Mouse (Mus musculus) macrophage (primary cell): ENCODE measurements around the gene Gm42906. TPM values are rescaled to one million over a fixed set of nuclear protein-coding genes. Genes with fewer than 3 reads are reported as not detected.

ENCODE experiments used
- H3K27ac ChIP-seq: fragments of 350-480 bp; formaldehyde crosslinking; 2 replicates; pipeline ENCODE4 v1.9.0; 2021
- H3K36me3 ChIP-seq: fragments of 350-480 bp; formaldehyde crosslinking; 2 replicates; pipeline ENCODE4 v1.9.0; 2021; ENCODE audit errors: inconsistent target
- H3K4me3 ChIP-seq: fragments of 350-480 bp; formaldehyde crosslinking; 2 replicates; pipeline ENCODE4 v1.9.0; 2021; ENCODE audit errors: inconsistent target
- H3K79me2 ChIP-seq: fragments of 350-480 bp; formaldehyde crosslinking; 2 replicates; pipeline ENCODE4 v1.9.0; 2021; ENCODE audit errors: inconsistent target
- WGBS: methylation state at CpG from one replicate; pipeline ENCODE4 v1.1.7; 2026; ENCODE audit warnings: inconsistent platforms; ENCODE audit not compliant: missing documents; 5-methylcytosine and 5-hydroxymethylcytosine counted together
- polyA plus RNA-seq: library from polyadenylated mRNA; stranded (reverse); fragments of 250-400 nt; gene quantifications from 3 replicates; pipeline ENCODE4 v1.2.4, GENCODE M21; 2018; ENCODE audit warnings: inconsistent platforms

Gene Gm42906
- polyA plus RNA-seq, 1 experiment from 2014 or later = not detected

DNA sequence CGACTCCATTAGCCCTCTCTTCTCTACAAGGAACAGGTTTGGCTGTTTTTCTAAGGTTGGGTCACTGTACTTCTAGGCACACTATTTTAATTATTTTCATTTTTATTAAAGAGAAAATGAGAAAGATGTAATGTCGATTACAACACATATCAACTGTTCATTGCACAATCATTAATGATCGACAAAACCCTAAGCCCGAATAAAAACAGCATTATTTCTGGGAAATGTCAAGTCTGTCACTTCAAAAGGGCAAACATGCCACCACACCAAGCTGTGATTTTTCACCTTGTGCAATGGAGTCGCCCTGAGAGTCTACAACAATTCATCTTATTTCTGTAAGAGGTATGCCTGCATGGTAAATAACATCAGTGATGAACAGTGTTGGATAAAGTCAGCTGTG, 21.7 kb downstream of the Gm42906 start:
- no peaks in the 10 kb centered on the region for H3K36me3 ChIP-seq
- WGBS = 84% methylated on average over 5 of the region's 5 CpGs

GRCm38 (mm10) chr5:151405314-151405903, 22.6 kb downstream of the Gm42906 start:
- H3K4me3 ChIP-seq = no peak overlapping the region
- no peak overlapping the region for H3K27ac ChIP-seq
- no peaks in the 10 kb centered on the region for H3K36me3 ChIP-seq
- 93% methylated on average over 8 of the region's 8 CpGs for WGBS
- no peaks in the 10 kb centered on the region for H3K79me2 ChIP-seq

More for the DNA sequence above, 21.7 kb downstream of the Gm42906 start:
- Histone ChIP-seq H3K79me2 (no peaks in the 10 kb centered on the region), H3K27ac (no peak overlapping the region), H3K4me3 (no peak overlapping the region)

DNA sequence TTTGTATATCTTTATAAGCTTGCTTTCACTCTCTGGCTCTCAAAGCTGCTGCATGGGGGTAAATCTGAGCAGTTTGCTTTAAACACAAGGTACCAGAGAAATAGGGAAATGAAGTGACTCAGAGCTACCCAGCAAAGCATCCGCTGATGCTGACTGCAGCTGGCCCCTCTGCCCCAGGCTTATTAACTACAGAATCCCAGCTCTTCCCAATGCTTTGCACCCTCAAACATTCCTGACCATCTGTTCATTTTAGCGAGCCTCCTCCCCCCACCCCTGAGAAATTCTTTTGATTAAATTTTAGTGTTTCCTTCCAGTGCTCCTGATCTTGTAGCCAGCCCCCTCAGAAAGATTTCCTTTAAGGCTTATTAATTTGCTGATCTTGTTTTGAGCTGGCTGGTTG, 24.4 kb downstream of the Gm42906 start:
- 69% methylated on average over 2 of the region's 2 CpGs for WGBS
- Histone ChIP-seq H3K4me3 (no peak overlapping the region), H3K79me2 (no peaks in the 10 kb centered on the region), H3K27ac (no peak overlapping the region), H3K36me3 (no peaks in the 10 kb centered on the region)

- whole genome bisulfite sequencing = 61% methylated on average over 2 of the region's 2 CpGs
- no peaks in the 10 kb centered on the region for H3K36me3 ChIP-seq
- no peak overlapping the region for H3K4me3 ChIP-seq
Observed at GRCm38 (mm10) chr5:151400557-151400944, 27.4 kb downstream of the Gm42906 start.

GRCm38 (mm10) chr5:151399918-151400556, 27.9 kb downstream of the Gm42906 start:
- no peak overlapping the region for H3K4me3 ChIP-seq
- WGBS = 69% methylated on average over 7 of the region's 7 CpGs
- no peaks in the 10 kb centered on the region for H3K36me3 ChIP-seq
- no peak overlapping the region for H3K27ac ChIP-seq
- no peaks in the 10 kb centered on the region for H3K79me2 ChIP-seq

More at GRCm38 (mm10) chr5:151400557-151400944, 27.4 kb downstream of the Gm42906 start:
- Histone ChIP-seq H3K79me2 (no peaks in the 10 kb centered on the region), H3K27ac (no peak overlapping the region)

GRCm38 (mm10) chr5:151396119-151396518, 31.8 kb downstream of the Gm42906 start:
- Histone ChIP-seq H3K27ac (no peak overlapping the region), H3K79me2 (no peaks in the 10 kb centered on the region), H3K4me3 (no peak overlapping the region), H3K36me3 (no peaks in the 10 kb centered on the region)
- 95% methylated on average over 4 of the region's 4 CpGs for WGBS

DNA sequence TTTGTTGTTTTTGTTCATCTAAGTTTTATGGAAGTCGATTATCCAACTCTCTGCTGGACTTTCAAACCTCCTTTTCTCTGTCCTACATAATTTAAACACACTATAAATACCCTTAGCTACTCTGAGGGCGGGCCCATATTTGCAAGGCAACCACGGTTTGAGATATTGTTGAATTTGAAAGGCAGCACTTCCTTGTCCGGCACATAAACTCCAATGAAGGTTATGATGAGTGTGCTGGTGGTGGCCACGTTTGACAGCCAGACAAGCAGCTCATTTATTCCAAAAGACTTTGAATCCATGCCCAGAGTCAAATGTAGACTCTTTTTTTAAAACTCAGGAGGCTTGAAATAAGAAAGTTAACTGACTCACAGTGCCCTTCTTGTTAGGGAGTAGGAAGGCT, 33.3 kb downstream of the Gm42906 start:
- 75% methylated on average over 5 of the region's 5 CpGs for WGBS
- Histone ChIP-seq H3K36me3 (no peaks in the 10 kb centered on the region), H3K4me3 (no peak overlapping the region), H3K27ac (no peak overlapping the region), H3K79me2 (no peaks in the 10 kb centered on the region)

GRCm38 (mm10) chr5:151393821-151394662, 33.9 kb downstream of the Gm42906 start:
- no peak overlapping the region for H3K27ac ChIP-seq
- no peak overlapping the region for H3K4me3 ChIP-seq
- no peaks in the 10 kb centered on the region for H3K36me3 ChIP-seq
- 61% methylated on average over 7 of the region's 7 CpGs for WGBS
- H3K79me2 ChIP-seq = no peaks in the 10 kb centered on the region

- 100% methylated on average over 1 of the region's 1 CpGs for WGBS
- H3K79me2 ChIP-seq = no peaks in the 10 kb centered on the region
- no peaks in the 10 kb centered on the region for H3K36me3 ChIP-seq
- H3K4me3 ChIP-seq = no peak overlapping the region
- H3K27ac ChIP-seq = no peak overlapping the region
Observed at GRCm38 (mm10) chr5:151389827-151390226, 38.1 kb downstream of the Gm42906 start.

GRCm38 (mm10) chr5:151379896-151380295, 48.1 kb downstream of the Gm42906 start:
- WGBS = 72% methylated on average over 2 of the region's 2 CpGs
- Histone ChIP-seq H3K4me3 (no peak overlapping the region), H3K27ac (no peak overlapping the region), H3K79me2 (no peaks in the 10 kb centered on the region), H3K36me3 (no peaks in the 10 kb centered on the region)

- no peaks in the 10 kb centered on the region for H3K79me2 ChIP-seq
Observed at GRCm38 (mm10) chr5:151379210-151379609, 48.8 kb downstream of the Gm42906 start.

DNA sequence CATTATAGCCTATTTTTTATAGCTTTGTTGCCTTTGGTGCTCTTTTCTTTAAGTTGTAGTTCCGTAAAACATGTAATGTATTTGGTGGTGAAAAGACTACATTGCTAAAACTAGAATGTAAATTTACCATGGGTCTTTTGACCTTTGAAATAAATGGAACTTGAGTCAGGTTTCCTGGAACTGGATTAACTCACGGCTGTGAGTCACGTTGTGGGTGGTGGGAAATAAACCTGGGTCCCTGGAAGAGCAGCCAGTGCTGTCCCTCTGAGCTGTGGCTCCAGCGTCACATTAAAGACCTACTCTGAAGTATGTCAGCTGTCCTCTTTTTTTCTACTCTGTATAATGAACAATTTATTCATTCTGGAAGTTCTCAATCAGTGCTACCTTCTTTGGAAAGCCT, 51.0 kb downstream of the Gm42906 start:
- Histone ChIP-seq H3K27ac (no peak overlapping the region), H3K36me3 (no peaks in the 10 kb centered on the region), H3K79me2 (no peaks in the 10 kb centered on the region), H3K4me3 (no peak overlapping the region)
- 93% methylated on average over 4 of the region's 4 CpGs for WGBS

More at GRCm38 (mm10) chr5:151379210-151379609, 48.8 kb downstream of the Gm42906 start:
- Histone ChIP-seq H3K27ac (no peak overlapping the region), H3K4me3 (no peak overlapping the region), H3K36me3 (no peaks in the 10 kb centered on the region)
- WGBS = 83% methylated on average over 2 of the region's 2 CpGs

DNA sequence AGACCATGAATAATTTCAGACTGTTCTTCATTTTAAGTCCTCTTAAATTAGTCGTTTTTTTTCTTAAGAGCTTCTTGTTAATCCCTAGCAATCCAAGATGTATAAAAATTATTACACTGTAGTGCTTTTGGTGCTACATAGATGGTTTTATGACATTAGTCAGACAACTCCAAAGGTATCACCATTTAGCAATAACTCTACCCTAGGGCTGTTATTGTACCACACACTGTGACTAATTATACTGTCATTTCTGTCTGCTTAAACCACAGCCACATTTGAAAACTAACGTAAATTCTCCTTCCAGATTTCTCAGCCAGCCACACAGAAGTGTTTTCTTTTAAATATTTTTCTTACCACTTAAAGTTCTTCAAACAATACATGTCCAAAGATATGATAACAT, 53.1 kb downstream of the Gm42906 start:
- H3K36me3 ChIP-seq = no peaks in the 10 kb centered on the region
- H3K27ac ChIP-seq = no peak overlapping the region
- 92% methylated on average over 2 of the region's 2 CpGs for WGBS
- no peak overlapping the region for H3K4me3 ChIP-seq
- no peaks in the 10 kb centered on the region for H3K79me2 ChIP-seq

- H3K27ac ChIP-seq = no peak overlapping the region
- H3K36me3 ChIP-seq = no peaks in the 10 kb centered on the region
- no peak overlapping the region for H3K4me3 ChIP-seq
- WGBS = 92% methylated on average over 2 of the region's 2 CpGs
- no peaks in the 10 kb centered on the region for H3K79me2 ChIP-seq
Observed at GRCm38 (mm10) chr5:151371130-151371529, 56.8 kb downstream of the Gm42906 start.

- Histone ChIP-seq H3K4me3 (peak overlapping the region; percentile 65), H3K27ac (peak overlapping the region; percentile 89), H3K79me2 (no peaks in the 10 kb centered on the region), H3K36me3 (no peaks in the 10 kb centered on the region)
- 27% methylated on average over 5 of the region's 5 CpGs for WGBS
Observed at GRCm38 (mm10) chr5:151369306-151369721, 58.6 kb downstream of the Gm42906 start.
